Mouse (Mus musculus) brain, adult 2 months (tissue): ENCODE results near the gene Srsf2.
"Not testable (repeated sequence)": the region's sequence is repeated elsewhere in the genome, so short reads cannot be mapped to it uniquely, and the experiment has no call there.

Experiments used
- DNase-seq: peaks from one replicate; pipeline ENCODE4 v3.0.0; 2011; ENCODE audit warnings: low read depth, low spot score

The Srsf2 gene

DNA sequence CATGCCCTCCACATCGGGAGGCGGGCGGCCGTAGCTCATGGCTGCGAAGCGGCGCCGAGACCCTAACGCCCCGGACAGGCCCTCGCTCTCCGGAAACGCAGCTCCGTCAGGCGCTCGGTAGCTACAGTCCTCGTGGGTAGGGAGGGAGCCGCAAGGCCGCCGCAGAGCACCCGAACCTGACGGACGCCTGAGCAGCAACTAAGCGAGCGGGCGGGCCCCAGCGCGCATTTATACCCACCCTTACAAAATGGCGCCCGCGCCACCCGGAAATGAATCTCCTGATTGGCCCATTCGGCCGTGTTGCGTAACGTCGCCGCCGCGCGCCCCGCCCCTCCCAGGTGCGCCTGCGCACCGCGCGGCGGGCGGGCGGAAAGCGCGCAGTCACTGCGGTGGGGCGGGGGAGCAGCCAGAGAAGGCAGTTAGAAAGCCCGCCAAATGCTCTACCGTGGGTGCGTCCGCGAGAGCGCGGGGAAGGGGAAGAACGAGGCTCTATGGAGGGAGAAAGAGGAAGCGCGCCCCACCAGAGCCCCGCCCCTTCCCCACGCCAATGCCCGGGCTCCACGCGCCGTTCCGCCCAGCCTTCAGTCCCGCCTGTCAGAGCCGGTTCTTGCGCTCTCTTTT is at the start of gene Srsf2:
Gene Srsf2 (minus strand): TSS at position 204 of the 621 bp plus-strand sequence.
- DNase-seq, result peak; percentile 96

DNA sequence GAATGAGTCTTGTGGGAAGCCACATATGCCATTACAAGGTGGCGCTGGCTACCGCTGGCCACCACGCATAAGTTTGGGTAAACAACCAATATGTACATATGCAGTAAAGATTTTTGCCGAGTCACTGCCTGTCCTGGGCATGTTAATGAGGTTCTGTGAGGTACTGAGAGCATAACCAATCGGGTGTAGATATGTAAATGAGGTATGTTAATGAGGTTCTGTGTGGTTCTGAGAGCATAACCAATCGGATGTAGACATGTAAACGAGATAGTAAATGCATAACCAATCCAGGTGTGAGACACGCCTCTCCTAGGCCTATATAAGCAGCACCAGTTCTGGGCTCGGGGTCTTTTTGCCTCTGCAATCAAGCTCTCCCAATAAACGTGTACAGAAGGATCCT is 49.7 kb upstream of the Srsf2 start:
- DNase-seq, result not testable (repeated sequence)

- no peak for DNase-seq
Measured at GRCm38 (mm10) chr11:116899247-116899646, 46.4 kb upstream of the Srsf2 start.

- DNase-seq, result no peak
Measured at GRCm38 (mm10) chr11:116895402-116895801, 42.5 kb upstream of the Srsf2 start.

GRCm38 (mm10) chr11:116893532-116894442 is 40.9 kb upstream of the Srsf2 start:
- DNase-seq, result peak; percentile 66

- DNase-seq, result no peak
Measured at GRCm38 (mm10) chr11:116887136-116887535, 34.2 kb upstream of the Srsf2 start.

- peak; percentile 94 for DNase-seq
Measured at GRCm38 (mm10) chr11:116885275-116886151, 32.6 kb upstream of the Srsf2 start.

DNA sequence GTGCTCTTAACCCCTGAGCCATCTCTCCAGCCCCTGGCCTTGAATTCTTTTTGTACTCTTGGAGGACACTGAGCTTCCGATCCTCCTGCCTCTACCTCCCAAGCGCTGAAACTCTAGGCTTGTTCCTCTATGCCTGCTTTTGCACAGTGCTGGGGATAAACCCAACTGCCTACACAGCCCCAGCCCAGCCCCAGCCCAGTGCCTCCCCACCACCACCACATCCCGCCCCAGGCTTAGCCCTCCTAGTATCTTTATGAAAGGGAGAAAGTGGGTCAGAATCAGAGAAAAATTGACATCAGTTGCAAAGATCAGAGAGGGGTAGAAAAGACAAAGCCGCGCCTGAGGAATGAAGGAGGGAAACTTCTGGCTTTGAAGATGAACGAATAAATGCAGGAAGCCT is 31.2 kb upstream of the Srsf2 start:
- DNase-seq, result no peak

DNA sequence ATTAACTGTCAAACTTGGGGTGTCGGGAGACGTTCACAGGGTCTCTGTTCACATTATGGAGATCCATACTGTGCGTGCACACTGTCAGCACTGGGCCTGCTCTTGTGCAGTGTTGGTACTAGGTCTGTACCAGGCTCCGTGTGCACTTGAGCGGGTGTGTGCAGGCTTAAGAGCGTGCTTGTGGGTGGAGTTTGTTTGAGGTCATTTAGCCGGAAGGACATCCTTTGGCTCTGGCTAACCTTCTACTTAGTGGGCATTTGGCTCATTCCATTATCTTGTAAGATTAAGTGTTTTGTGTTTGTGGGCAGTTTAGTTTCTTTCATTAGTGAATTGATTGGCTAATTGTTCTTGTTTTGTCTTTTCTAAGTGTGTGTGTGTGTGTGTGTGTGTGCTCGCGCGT is 29.6 kb upstream of the Srsf2 start:
- no peak for DNase-seq

DNA sequence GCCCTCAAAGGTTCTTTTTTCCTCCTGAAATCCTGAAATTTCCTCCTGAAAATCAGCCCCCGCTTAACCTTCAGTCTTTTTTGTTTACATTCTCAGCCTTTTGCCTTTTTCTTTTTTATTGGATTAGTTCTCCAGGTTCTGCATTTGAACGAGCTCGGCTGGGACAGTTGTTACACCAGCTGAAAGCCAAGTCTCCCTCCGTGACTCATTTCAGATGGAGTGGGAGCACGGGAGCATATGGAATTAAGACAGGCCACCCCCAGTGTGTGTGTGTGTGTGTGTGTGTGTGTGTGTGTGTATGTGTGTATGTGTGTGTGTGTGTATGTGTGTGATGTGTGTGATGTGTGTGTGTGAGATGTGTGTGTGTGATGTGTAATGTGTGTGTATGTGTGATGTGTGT is 28.5 kb upstream of the Srsf2 start:
- DNase-seq, result peak; percentile 77

- peak; percentile 75 for DNase-seq
Measured at GRCm38 (mm10) chr11:116880839-116881238, 27.9 kb upstream of the Srsf2 start.

DNA sequence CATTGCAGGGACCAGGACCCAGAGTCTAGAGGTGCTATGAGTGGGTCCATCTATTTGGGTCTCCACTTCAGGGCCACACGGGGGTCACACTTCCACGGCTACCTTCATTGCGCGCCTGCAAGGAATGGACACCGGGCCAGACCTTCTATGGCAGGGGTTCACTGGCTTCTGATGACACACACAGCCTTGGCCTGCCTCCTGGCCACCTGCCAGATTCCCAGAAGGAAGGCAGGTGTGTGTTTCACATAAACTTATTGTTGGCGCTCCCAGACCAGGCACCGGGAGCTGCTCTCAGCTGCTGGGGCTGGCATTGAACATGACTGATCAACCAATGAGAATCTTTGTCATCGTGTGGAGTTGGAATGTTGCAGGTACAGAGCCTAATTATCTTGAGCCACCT is 25.6 kb upstream of the Srsf2 start:
- DNase-seq, result no peak

DNA sequence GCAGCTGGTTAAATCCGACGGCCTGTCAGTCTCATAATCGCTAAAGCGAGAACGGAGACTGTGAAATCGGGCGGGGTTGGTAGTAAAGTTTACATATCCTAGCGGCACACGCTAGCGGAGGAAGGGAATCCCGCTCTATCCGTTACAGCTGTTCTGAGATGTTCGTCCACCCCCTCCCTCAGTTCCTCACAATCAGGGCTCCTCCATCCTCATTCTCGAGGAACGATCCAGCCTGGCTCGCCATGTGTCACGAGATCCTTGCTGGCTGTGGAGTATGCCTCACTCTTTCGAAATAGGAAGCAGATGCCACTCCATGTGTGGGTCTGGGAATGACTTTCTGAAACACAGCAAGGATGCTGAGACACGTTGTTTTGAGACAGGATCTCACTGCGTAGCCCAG is 21.1 kb upstream of the Srsf2 start:
- peak; percentile 82 for DNase-seq

- no peak for DNase-seq
Measured at GRCm38 (mm10) chr11:116871538-116871937, 18.6 kb upstream of the Srsf2 start.

- peak; percentile 56 for DNase-seq
Measured at GRCm38 (mm10) chr11:116869641-116870040, 16.7 kb upstream of the Srsf2 start.

DNA sequence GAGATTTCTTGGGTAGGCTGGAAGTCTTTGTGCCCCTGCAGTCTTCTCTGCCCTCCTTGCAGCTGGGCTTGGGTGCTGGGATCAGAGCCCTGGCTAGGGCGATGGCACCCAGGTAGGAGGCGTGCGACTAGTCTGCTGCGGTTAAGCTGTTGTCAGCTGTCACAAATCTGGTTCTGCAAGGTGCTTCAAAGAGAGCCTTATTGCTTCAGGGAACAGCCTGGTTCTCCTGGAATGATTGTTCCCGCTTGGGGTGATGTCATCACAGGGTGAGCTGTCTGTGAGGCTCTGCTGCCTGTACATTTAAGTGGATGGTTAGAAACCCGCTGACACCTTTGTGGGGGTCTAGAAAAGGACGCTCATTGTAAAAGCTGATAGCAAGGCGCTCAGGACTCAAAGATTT is 16.3 kb upstream of the Srsf2 start:
- DNase-seq, result peak; percentile 58

DNA sequence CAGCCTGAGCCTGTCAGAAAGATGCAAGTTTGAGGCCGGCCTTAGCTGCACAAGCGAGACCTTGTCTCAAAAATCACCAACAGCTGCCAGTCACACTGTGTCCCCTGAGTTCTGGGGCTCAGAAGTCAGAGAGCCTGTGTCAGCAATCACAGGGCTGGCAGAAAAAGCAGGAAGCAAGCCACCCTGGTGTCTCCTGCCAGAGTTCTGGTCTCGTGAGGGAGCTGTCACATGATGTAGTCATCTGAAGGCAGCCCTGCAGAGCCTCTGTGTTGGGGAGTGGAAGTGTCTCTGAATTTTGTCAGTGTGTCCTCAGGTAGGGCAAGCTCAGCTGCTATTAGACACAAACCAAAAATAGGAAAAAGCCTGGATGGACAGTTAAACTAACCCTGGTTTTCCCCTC is 15.2 kb upstream of the Srsf2 start:
- DNase-seq, result peak; percentile 72

- DNase-seq, result no peak
Measured at GRCm38 (mm10) chr11:116865945-116866585, 13.2 kb upstream of the Srsf2 start.

GRCm38 (mm10) chr11:116864444-116864843 is 11.6 kb upstream of the Srsf2 start:
- DNase-seq, result no peak

DNA sequence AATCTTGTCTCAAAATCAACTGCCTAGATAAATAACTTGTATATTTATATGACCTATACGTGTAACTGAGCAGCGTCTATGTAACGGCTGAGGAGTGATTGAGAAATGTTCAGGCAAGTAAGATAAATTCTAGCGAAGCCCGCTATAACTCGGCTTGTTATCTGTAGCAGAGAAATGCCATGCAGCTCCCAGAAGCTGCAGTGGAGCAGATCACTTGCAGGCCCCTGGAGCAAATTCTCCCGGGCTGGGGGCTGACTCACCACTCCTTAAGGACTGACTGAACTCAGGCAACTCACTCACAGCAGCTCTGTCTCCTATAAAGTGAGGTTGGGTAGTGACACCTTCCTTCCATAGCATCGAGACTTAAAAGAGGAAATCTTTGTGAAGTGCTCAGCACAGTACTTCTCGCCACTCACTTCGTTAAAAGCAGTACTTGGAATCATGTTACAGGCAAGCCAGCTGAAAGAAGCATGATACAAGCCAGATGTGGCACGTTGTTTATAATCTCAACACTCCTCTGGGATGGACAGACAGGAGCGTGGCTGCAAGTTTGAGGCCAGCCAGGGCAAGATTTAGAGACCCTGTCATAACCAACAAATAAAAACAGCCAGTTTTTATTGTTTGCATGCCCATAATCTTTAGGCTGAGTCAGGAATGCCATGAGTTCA is 4.4 kb upstream of the Srsf2 start:
- no peak for DNase-seq

DNA sequence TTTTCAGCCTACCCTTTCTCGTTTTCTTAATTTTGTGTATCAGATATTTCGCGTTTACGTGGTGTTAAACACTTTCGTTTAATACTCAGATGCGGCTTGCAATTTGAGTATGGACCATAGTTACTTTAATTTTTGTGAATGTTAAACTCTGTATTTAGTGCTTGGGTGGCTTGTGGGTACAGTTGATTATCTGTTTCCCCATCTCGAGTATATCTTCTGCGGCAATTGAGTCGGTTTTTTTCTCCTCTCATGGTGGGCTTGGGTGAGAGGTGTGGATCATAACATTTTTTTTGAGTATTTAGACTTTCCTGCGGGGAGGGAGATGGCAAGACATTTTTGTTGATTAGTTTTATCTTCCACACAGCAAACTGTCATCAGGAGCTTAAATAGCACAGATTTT is 1.4 kb upstream of the Srsf2 start:
- DNase-seq, result no peak
